Mouse (Mus musculus) ES-E14 (cell line): ENCODE results near the gene Fcor.

ENCODE experiments used
- CHD2 ChIP-seq: IDR thresholded peaks from 2 replicates; pipeline ENCODE4 v1.6.1; 2014; ENCODE audit warnings: mild to moderate bottlenecking, low read depth, low read length, inconsistent platforms
- HCFC1 ChIP-seq: IDR thresholded peaks from 2 replicates; pipeline ENCODE4 v1.6.1; 2012; ENCODE audit warnings: low read length, inconsistent platforms, borderline replicate concordance; ENCODE audit not compliant: insufficient read depth

GRCm38 (mm10) chr8:3711646-3712045 lies 39.5 kb upstream of the Fcor start:
- TF ChIP-seq HCFC1: no peak
- no peak for TF ChIP-seq CHD2
